Mouse (Mus musculus) midbrain, embryonic 10.5 days (tissue): ENCODE measurements around the gene Spns2. TPM values are rescaled to one million over a fixed set of nuclear protein-coding genes. Genes with fewer than 3 reads are reported as not detected.
A peak's percentile ranks its signal among the peaks of the same experiment; 100 is the strongest.
"Not testable (repeated sequence)": the region's sequence is repeated elsewhere in the genome, so short reads cannot be mapped to it uniquely, and the experiment has no call there.

ENCODE experiments used
- DNase-seq: peaks from one replicate; pipeline ENCODE4 v3.0.0-alpha.2; 2017; ENCODE audit warnings: low spot score
- H3K27ac ChIP-seq: fragments of 300-500 bp; sonication (generic); replicated peaks from 2 replicates; pipeline ENCODE4 v1.5.1; 2016; ENCODE audit warnings: mild to moderate bottlenecking
- H3K27me3 ChIP-seq: fragments of 300-500 bp; sonication (generic); 2 replicates; pipeline ENCODE4 v1.6.1; 2016; ENCODE audit warnings: low read depth, mild to moderate bottlenecking; ENCODE audit not compliant: poor library complexity, severe bottlenecking
- H3K36me3 ChIP-seq: fragments of 300-500 bp; sonication (generic); 2 replicates; pipeline ENCODE4 v1.6.1; 2016; ENCODE audit warnings: mild to moderate bottlenecking, moderate library complexity
- H3K4me1 ChIP-seq: fragments of 300-500 bp; sonication (generic); 2 replicates; pipeline ENCODE4 v1.6.1; 2016
- H3K4me3 ChIP-seq: fragments of 300-500 bp; sonication (generic); 2 replicates; pipeline ENCODE4 v1.5.1; 2016; ENCODE audit warnings: mild to moderate bottlenecking, moderate library complexity
- H3K9me3 ChIP-seq: fragments of 300-500 bp; sonication (generic); replicated peaks from 2 replicates; pipeline ENCODE4 v1.6.1; 2016; ENCODE audit warnings: mild to moderate bottlenecking
- WGBS: fragments of 180-500 bp; shearing (Covaris S2); methylation state at CpG from one replicate; pipeline ENCODE4 v1.1.7; 2016; 5-methylcytosine and 5-hydroxymethylcytosine counted together
- polyA plus RNA-seq: library from polyadenylated mRNA; unstranded; fragments of >200 nt; fragmentation: Nextera tagmentation; extraction: Ambion mirVana; gene quantifications from 2 replicates; pipeline ENCODE4 v1.2.1, GENCODE M21; 2016

Gene Spns2
- polyA plus RNA-seq, 1 experiment from 2014 or later: 2.1 TPM

DNA sequence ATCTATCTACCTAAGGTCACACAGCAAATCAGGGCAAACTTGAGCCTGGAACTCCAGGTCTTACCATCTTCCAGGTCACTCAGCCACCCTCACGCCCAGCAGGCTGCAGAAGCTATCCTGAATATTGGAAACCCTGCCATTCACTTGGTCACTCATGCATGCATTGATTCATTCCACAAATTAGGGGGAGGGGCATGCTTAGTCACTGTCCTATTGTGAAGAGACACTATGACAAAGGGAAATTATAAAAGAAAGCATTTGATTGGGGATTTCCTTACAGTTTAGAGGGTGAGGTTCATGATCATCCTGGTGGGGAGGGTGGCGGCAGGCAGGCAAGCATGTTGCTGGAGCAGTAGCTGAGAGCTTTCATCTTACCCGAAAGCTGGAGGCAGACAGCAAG is 24.9 kb downstream of the Spns2 start:
- no peak for DNase-seq
- H3K36me3 ChIP-seq: no peaks in the 10 kb centered on the region
- H3K9me3 ChIP-seq: no peaks in the 10 kb centered on the region
- H3K4me1 ChIP-seq: peaks cover 60% of the 10 kb centered on the region
- no peak overlapping the region for H3K27ac ChIP-seq
- H3K27me3 ChIP-seq: no peaks in the 10 kb centered on the region
- H3K4me3 ChIP-seq: no peak overlapping the region
- 65% methylated on average over 3 of the region's 3 CpGs for WGBS

- WGBS: 60% methylated on average over 5 of the region's 5 CpGs
- Histone ChIP-seq H3K27me3 (no peaks in the 10 kb centered on the region), H3K4me1 (peaks cover 41% of the 10 kb centered on the region), H3K36me3 (peaks cover 4% of the 10 kb centered on the region), H3K9me3 (no peaks in the 10 kb centered on the region), H3K4me3 (no peak overlapping the region), H3K27ac (no peak overlapping the region)
- DNase-seq: no peak
Measured at GRCm38 (mm10) chr11:72461500-72461981, 28.2 kb downstream of the Spns2 start.

DNA sequence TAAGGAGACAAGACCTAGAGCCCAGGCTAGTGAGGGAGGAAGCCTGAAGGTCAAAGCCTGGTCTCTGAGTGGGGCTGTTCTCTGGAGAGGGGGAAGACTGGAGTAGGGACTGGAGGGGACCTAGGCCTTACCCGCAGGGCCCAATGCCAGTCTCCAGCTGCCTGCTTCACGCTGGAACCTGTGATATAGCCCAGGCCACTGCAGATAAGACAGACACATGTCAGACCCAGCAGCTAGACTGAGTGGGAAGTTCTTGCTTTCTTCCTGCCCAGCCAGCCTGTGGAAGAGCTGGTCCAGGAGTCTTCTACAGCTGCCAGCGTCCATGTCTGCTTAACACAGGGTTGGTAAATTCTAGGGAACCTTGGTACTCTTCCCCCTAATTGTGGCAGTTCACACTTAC is 31.2 kb downstream of the Spns2 start:
- no peak for DNase-seq

GRCm38 (mm10) chr11:72457995-72458496 is 31.7 kb downstream of the Spns2 start:
- Histone ChIP-seq H3K36me3 (peaks cover 14% of the 10 kb centered on the region), H3K4me1 (peaks cover 37% of the 10 kb centered on the region), H3K4me3 (no peak overlapping the region), H3K9me3 (no peaks in the 10 kb centered on the region), H3K27me3 (no peaks in the 10 kb centered on the region), H3K27ac (peak overlapping the region; percentile 47)
- DNase-seq: no peak
- WGBS: 75% methylated on average over 12 of the region's 12 CpGs

More for the DNA sequence above, 31.2 kb downstream of the Spns2 start:
- Histone ChIP-seq H3K9me3 (no peaks in the 10 kb centered on the region), H3K4me3 (no peak overlapping the region), H3K36me3 (peaks cover 11% of the 10 kb centered on the region), H3K27me3 (no peaks in the 10 kb centered on the region), H3K4me1 (peaks cover 36% of the 10 kb centered on the region), H3K27ac (peak overlapping the region; percentile 47)
- WGBS: 81% methylated on average over 3 of the region's 3 CpGs

DNA sequence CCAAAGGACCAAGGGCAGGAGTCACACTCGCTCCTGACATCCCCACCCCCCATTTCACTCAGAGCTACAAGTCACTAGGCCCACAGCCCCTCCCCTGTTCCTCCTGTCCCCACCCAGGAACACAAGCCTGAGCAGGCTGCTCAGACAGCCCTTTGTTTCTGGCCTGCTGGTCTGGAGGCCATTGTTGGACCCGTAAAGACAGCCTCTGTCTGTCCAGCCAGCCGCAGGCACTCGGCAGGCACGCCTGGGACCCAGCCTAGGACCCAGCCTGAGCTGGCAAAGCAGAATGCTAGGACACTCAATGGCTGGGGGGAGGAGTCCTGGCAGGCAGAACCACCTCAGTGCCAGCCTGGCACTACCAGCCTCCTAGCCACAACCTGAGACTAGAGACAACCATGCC is 34.0 kb downstream of the Spns2 start:
- DNase-seq: no peak
- peaks cover 38% of the 10 kb centered on the region for H3K36me3 ChIP-seq
- 55% methylated on average over 5 of the region's 5 CpGs for WGBS
- no peaks in the 10 kb centered on the region for H3K9me3 ChIP-seq
- no peaks in the 10 kb centered on the region for H3K27me3 ChIP-seq
- H3K27ac ChIP-seq: peak overlapping the region; percentile 79
- H3K4me3 ChIP-seq: no peak overlapping the region
- H3K4me1 ChIP-seq: peaks cover 29% of the 10 kb centered on the region

DNA sequence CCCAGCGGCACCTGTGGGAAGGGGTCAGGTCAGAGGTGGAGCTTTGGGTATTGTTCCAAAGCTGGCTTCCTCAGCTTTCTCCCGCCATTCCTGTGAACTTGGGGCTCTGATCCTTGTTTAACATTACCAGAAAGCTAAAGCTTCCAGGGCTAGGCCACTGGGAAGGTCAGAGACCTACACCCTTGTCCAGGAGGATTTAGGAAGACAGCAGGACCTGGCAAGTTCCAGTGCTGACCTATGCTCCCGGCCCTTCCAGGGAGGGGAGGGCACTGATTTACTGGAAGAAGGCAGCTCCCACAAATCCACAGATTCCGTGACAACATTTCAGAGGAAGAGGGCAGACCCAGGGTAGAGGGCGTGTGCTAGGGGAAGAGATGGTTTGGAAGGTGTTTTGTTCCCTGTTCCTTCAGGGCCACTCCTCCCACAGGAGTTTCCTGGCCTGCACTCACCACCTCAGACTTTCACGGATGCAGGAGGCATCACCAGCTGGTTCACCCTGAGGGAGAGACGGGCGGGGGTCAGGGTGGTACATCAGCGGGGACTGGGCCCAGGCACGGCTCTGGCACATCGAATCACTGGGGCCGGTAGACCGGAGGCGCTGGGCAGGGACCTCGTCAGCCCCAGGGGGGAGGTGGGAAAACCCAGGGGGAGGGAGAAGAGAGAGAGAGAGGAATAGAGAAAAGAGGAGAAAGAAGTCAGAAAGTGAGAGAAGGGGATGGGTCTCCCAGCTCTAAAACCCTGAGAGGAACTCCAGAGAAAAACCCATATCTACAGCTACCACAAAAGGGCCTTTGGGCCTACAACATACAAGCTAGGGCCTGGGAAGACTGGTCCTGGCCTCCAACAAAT is 36.4 kb downstream of the Spns2 start:
- Histone ChIP-seq H3K27me3 (no peaks in the 10 kb centered on the region), H3K4me3 (no peak overlapping the region), H3K36me3 (peaks cover 61% of the 10 kb centered on the region), H3K4me1 (peaks cover 28% of the 10 kb centered on the region), H3K27ac (0 out of 2 replicates have a peak overlapping the region, but pooled peaks have one; percentile 23), H3K9me3 (no peaks in the 10 kb centered on the region)
- no peak for DNase-seq
- 64% methylated on average over 15 of the region's 15 CpGs for WGBS

- Histone ChIP-seq H3K36me3 (peaks cover 73% of the 10 kb centered on the region), H3K27ac (no peak overlapping the region), H3K9me3 (no peaks in the 10 kb centered on the region), H3K27me3 (no peaks in the 10 kb centered on the region), H3K4me3 (no peak overlapping the region), H3K4me1 (peaks cover 24% of the 10 kb centered on the region)
- DNase-seq: no peak
- 87% methylated on average over 3 of the region's 3 CpGs for WGBS
Measured at GRCm38 (mm10) chr11:72452140-72452665, 37.5 kb downstream of the Spns2 start.

DNA sequence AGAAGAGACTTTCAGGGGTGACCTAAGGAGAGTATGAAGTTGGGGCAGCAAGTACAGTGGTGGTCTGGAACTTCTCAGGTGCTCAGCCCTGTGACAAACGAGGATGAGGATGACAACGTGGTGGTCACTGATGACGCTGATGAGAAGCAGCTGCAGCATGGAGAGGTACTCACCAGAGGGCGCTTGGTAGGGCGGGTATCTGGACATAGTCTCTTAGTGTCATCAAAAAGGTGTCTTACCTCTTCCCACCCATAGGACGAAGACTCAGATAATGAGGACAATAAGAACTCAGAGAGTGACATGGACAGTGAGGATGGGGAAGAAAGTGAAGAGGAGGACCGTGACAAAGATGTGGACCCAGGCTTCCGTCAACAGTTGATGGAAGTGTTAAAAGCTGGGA is 42.2 kb downstream of the Spns2 start:
- WGBS: 89% methylated on average over 8 of the region's 8 CpGs
- peaks cover 6% of the 10 kb centered on the region for H3K4me1 ChIP-seq
- no peaks in the 10 kb centered on the region for H3K9me3 ChIP-seq
- H3K36me3 ChIP-seq: peaks cover 100% of the 10 kb centered on the region
- H3K27me3 ChIP-seq: no peaks in the 10 kb centered on the region
- H3K27ac ChIP-seq: no peak overlapping the region
- DNase-seq: no peak
- H3K4me3 ChIP-seq: no peak overlapping the region

- peaks cover 95% of the 10 kb centered on the region for H3K36me3 ChIP-seq
- H3K27ac ChIP-seq: no peak overlapping the region
- H3K9me3 ChIP-seq: no peaks in the 10 kb centered on the region
- no peak overlapping the region for H3K4me3 ChIP-seq
- 91% methylated on average over 6 of the region's 6 CpGs for WGBS
- H3K4me1 ChIP-seq: peaks cover 16% of the 10 kb centered on the region
- peak; percentile 49 for DNase-seq
- no peaks in the 10 kb centered on the region for H3K27me3 ChIP-seq
Measured at GRCm38 (mm10) chr11:72446311-72447105, 43.2 kb downstream of the Spns2 start.

- Histone ChIP-seq H3K27ac (peak within 1 kb of the TSS; percentile 92), H3K4me3 (peak within 1 kb of the TSS; percentile 95), H3K4me1 (peaks cover 20% of the 10 kb centered on the region), H3K36me3 (peaks cover 41% of the 10 kb centered on the region), H3K9me3 (no peaks in the 10 kb centered on the region), H3K27me3 (no peaks in the 10 kb centered on the region)
- WGBS: under 1% methylated on average over 46 of the region's 46 CpGs
- peak; percentile 99 for DNase-seq
Measured at GRCm38 (mm10) chr11:72440965-72441664, 48.6 kb downstream of the Spns2 start, which contains the start of gene Mybbp1a. TSS of gene Mybbp1a (plus strand) at chr11:72441355.

DNA sequence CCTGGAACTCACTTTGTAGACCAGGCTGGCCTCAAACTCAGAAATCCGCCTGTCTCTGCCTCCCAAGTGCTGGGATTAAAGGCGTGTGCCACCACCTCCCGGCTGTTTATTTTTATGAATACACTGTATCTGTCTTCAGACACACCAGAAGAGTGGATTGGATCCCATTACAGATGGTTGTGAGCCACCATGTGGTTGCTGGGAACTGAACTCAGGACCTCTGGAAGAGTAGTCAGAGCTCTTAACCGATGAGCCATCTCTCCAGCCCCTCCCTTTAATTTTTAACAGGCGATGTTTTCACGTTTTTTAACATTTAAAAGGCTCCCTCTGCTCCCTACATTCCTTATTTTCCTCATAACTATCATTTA is 49.1 kb downstream of the Spns2 start:
- Histone ChIP-seq H3K4me1 (peaks cover 25% of the 10 kb centered on the region), H3K27ac (peak overlapping the region; percentile 92), H3K4me3 (peak overlapping the region; percentile 95), H3K36me3 (peaks cover 35% of the 10 kb centered on the region)
- 48% methylated on average over 6 of the region's 6 CpGs for WGBS
- not testable (repeated sequence) for DNase-seq, H3K27me3 ChIP-seq, H3K9me3 ChIP-seq

GRCm38 (mm10) chr11:72438411-72438810 is 51.3 kb downstream of the Spns2 start:
- Histone ChIP-seq H3K27me3 (0 out of 2 replicates have a peak, but pooled peaks cover 4% of the 10 kb centered on the region), H3K4me3 (no peak overlapping the region), H3K27ac (no peak overlapping the region), H3K4me1 (peaks cover 29% of the 10 kb centered on the region), H3K9me3 (no peaks in the 10 kb centered on the region), H3K36me3 (peaks cover 14% of the 10 kb centered on the region)
- no peak for DNase-seq
- WGBS: 80% methylated on average over 4 of the region's 4 CpGs
